In genomic region chr13:52980951-52981421, GRCm38 (mm10) we compare ENCODE assay signal across 8 mouse cellular contexts. TPM values are rescaled to one million over a fixed set of nuclear protein-coding genes. Genes with fewer than 3 reads are reported as not detected.
DNase-seq lines count a peak whose midpoint lies in the region; ATAC-seq and TF ChIP-seq lines count a peak whose summit lies in the region.

Gene Nfil3 (minus strand): TSS chr13:52981073.

- 1% methylated on average over 41 of the region's 79 CpGs for WGBS in forebrain, embryonic 14.5 days
- WGBS in liver, postnatal 0 days (ENCODE audit: insufficient replicate concordance): under 1% methylated on average over 37 of the region's 79 CpGs
- 0% methylated on average over 36 of the region's 79 CpGs for WGBS in neural tube, embryonic 11.5 days

- no peaks in the 10 kb centered on the region for H3K9me3 ChIP-seq in forebrain, embryonic 14.5 days (replicated peaks; ENCODE audit: control insufficient read depth, low read length)
- no peaks in the 10 kb centered on the region for H3K9me3 ChIP-seq in liver, postnatal 0 days (ENCODE audit: low read length)
- H3K9me3 ChIP-seq in neural tube, embryonic 11.5 days (ENCODE audit: control insufficient read depth, low read length): no peaks in the 10 kb centered on the region

- H3K36me3 ChIP-seq in C2C12 (ENCODE audit: control insufficient read depth, insufficient read depth): no peaks in the 10 kb centered on the region
- no peaks in the 10 kb centered on the region for H3K36me3 ChIP-seq in forebrain, embryonic 14.5 days (ENCODE audit: control insufficient read depth, insufficient read depth, low read length)
- H3K36me3 ChIP-seq in liver, postnatal 0 days (replicated peaks; ENCODE audit: insufficient read depth, low read length): no peaks in the 10 kb centered on the region
- H3K36me3 ChIP-seq in neural tube, embryonic 11.5 days (ENCODE audit: control insufficient read depth, insufficient read depth, low read length): no peaks in the 10 kb centered on the region

- H3ac ChIP-seq in C2C12 (ENCODE audit: control insufficient read depth, insufficient read length, low read depth): peak within 1 kb of the TSS; percentile 77

- peak; percentile 90 for ATAC-seq in forebrain, embryonic 14.5 days
- ATAC-seq in liver, postnatal 0 days: peak; percentile 80
- ATAC-seq in neural tube, embryonic 11.5 days (ENCODE audit: insufficient read depth, low FRiP score, low TSS enrichment): peak; percentile 83

- peak within 1 kb of the TSS; percentile 99 for H3K4me2 ChIP-seq in forebrain, embryonic 14.5 days (ENCODE audit: low read length)
- peak within 1 kb of the TSS; percentile 90 for H3K4me2 ChIP-seq in liver, postnatal 0 days (ENCODE audit: low read depth, low read length)
- H3K4me2 ChIP-seq in neural tube, embryonic 11.5 days (ENCODE audit: low read depth): peak within 1 kb of the TSS; percentile 94

- peaks cover 45% of the 10 kb centered on the region for H3K79me2 ChIP-seq in C2C12 (ENCODE audit: control insufficient read depth, insufficient read depth)

- H3K4me1 ChIP-seq in forebrain, embryonic 14.5 days (ENCODE audit: control insufficient read depth, insufficient read depth, low read length): peaks cover 18% of the 10 kb centered on the region
- H3K4me1 ChIP-seq in liver, postnatal 0 days (ENCODE audit: insufficient read depth): peaks cover 12% of the 10 kb centered on the region
- peaks cover 15% of the 10 kb centered on the region; the same call in 1 of the 2 replicates for H3K4me1 ChIP-seq in neural tube, embryonic 11.5 days (ENCODE audit: control insufficient read depth, insufficient read depth, low read length)

- H3K9ac ChIP-seq in forebrain, embryonic 14.5 days (ENCODE audit: low read length): peak within 1 kb of the TSS; percentile 89
- peak within 1 kb of the TSS; percentile 89 for H3K9ac ChIP-seq in liver, postnatal 0 days (replicated peaks)
- peak within 1 kb of the TSS; percentile 86 for H3K9ac ChIP-seq in neural tube, embryonic 11.5 days (ENCODE audit: low read length)

- peak within 1 kb of the TSS; percentile 64 for H3K4me3 ChIP-seq in C2C12 (ENCODE audit: insufficient read depth, poor library complexity, severe bottlenecking)
- H3K4me3 ChIP-seq in forebrain, embryonic 14.5 days (ENCODE audit: low read depth, low read length): peak within 1 kb of the TSS; percentile 77
- H3K4me3 ChIP-seq in liver, postnatal 0 days (ENCODE audit: low read depth, low read length): peak within 1 kb of the TSS; percentile 72
- H3K4me3 ChIP-seq in neural tube, embryonic 11.5 days (ENCODE audit: low read depth, low read length): peak within 1 kb of the TSS; percentile 89

- peak; percentile 84 to 86 for DNase-seq in adrenal gland, adult 18-20 months (ENCODE audit: low spot score in 2 of 2)
- DNase-seq in forebrain, embryonic 14.5 days (ENCODE audit: low spot score): peak; percentile 86
- DNase-seq in heart, postnatal 10 days: peak in 1 of 2 experiments; percentile 87
- peak; percentile 79 to 90 for DNase-seq in kidney, postnatal 36 days
- DNase-seq in liver, postnatal 0 days: peak; percentile 86
- DNase-seq in neural tube, embryonic 11.5 days (ENCODE audit: low spot score): peak; percentile 89
- peak; percentile 51 for DNase-seq in testis, postnatal 14 days (ENCODE audit: low spot score)

- TF ChIP-seq CTCF in C2C12 (IDR thresholded peaks at IDR 0.05; ENCODE audit: control insufficient read depth, insufficient read depth, insufficient read length): no peak
- TF ChIP-seq CTCF in liver, postnatal 0 days (IDR thresholded peaks at IDR 0.05; ENCODE audit: low read depth): no peak

- peaks cover 23% of the 10 kb centered on the region for H3K79me3 ChIP-seq in C2C12 (ENCODE audit: low read depth)

- intact Hi-C loops in heart, postnatal 10 days (cut with DNase I): loop anchor here (2.0 to 5.0 kb wide), 4 partner anchors 52 to 216 kb away; partner anchors contain the start of gene Auh

- H3K27me3 ChIP-seq in C2C12 (ENCODE audit: control insufficient read depth, insufficient read depth, insufficient read length): no peaks in the 10 kb centered on the region
- H3K27me3 ChIP-seq in forebrain, embryonic 14.5 days (replicated peaks; ENCODE audit: control insufficient read depth, insufficient read depth, low read length): peaks cover 5% of the 10 kb centered on the region; the same call in 1 of the 2 replicates
- H3K27me3 ChIP-seq in liver, postnatal 0 days (ENCODE audit: insufficient read depth, low read length): peaks cover 28% of the 10 kb centered on the region
- H3K27me3 ChIP-seq in neural tube, embryonic 11.5 days (ENCODE audit: control insufficient read depth, insufficient read depth, low read length): no peaks in the 10 kb centered on the region

- H3K27ac ChIP-seq in forebrain, embryonic 14.5 days (ENCODE audit: low read depth, low read length): peak within 1 kb of the TSS; percentile 93
- peak within 1 kb of the TSS; percentile 99 for H3K27ac ChIP-seq in liver, postnatal 0 days (ENCODE audit: low read depth)
- peak within 1 kb of the TSS; percentile 96 for H3K27ac ChIP-seq in neural tube, embryonic 11.5 days (ENCODE audit: low read depth, low read length)

- no peak for TF ChIP-seq EP300 in liver, postnatal 0 days (IDR thresholded peaks at IDR 0.05; ENCODE audit: low read depth)

TF ChIP-seq in C2C12, 6 proteins besides CTCF, POLR2A, EP300 and RAD21:
- TF ChIP-seq CEBPB (IDR thresholded peaks at IDR 0.05; ENCODE audit: low read depth) (peak; percentile 97), MYOG (IDR thresholded peaks at IDR 0.05; ENCODE audit: control insufficient read depth, extremely low read depth, insufficient read length) (no peak), USF1 (IDR thresholded peaks at IDR 0.05; ENCODE audit: low read depth) (no peak), MYOD1 (IDR thresholded peaks at IDR 0.05; ENCODE audit: control insufficient read depth, insufficient read length, low read depth) (peak; percentile 44)

RNA-seq across cellular contexts. Expression of gene Nfil3, which starts in this region (rescaled TPM):
- 18.8 TPM for polyA plus RNA-seq in C2C12 (2012; fragmentation: generic; extraction: Trizol)
- 10 to 100 TPM; 54.5 to 54.7 TPM for total RNA-seq in adrenal gland, adult 18-20 months (2021)
- 38.1 and 53.7 TPM in 2 replicates for polyA plus RNA-seq in forebrain, embryonic 14.5 days (2014; fragmentation: Nextera tagmentation; extraction: Ambion mirVana)
- 10 to 100 TPM; 27.3 to 27.9 TPM for total RNA-seq in heart, postnatal 10 days (2021)
- 9.3 and 10.9 TPM in 2 replicates for polyA plus RNA-seq in liver, postnatal 0 days (2015; fragmentation: Nextera tagmentation; extraction: Ambion mirVana)
- polyA plus RNA-seq in neural tube, embryonic 11.5 days (2014; fragmentation: Nextera tagmentation; extraction: Ambion mirVana): 30.4 TPM in 2 replicates
